Mouse (Mus musculus) cortical plate, adult 2 months (tissue): Measurements from ENCODE around the gene Slc22a21.

Experiments used
- CTCF ChIP-seq: fragments of 200-500 bp; IDR thresholded peaks from 2 replicates; pipeline ENCODE4 v1.5.1; 2011; ENCODE audit warnings: mild to moderate bottlenecking, control low read depth, low read length; ENCODE audit not compliant: insufficient read depth; ENCODE audit errors: extremely low read depth
- POLR2A ChIP-seq: fragments of 200-500 bp; IDR thresholded peaks from 2 replicates; pipeline ENCODE4 v1.6.1; 2011; ENCODE audit warnings: mild to moderate bottlenecking, low read length, control low read depth; ENCODE audit not compliant: insufficient read depth; ENCODE audit errors: extremely low read depth

GRCm38 (mm10) chr11:54017596-54017995, 37.5 kb upstream of the Slc22a21 start:
- TF ChIP-seq POLR2A (no peak), CTCF (no peak)
